Mouse (Mus musculus) neural tube, embryonic 14.5 days (tissue): ENCODE data around the gene D430042O09Rik. TPM values are rescaled to one million over a fixed set of nuclear protein-coding genes. Genes with fewer than 3 reads are reported as not detected.

Experiments used
- ATAC-seq: fragments of 200-750 bp; cut with Nextera tagmentation; 2 replicates; pipeline ENCODE4 v1.8.0; 2017; ENCODE audit warnings: low read depth, mild to moderate bottlenecking, moderate TSS enrichment, moderate library complexity
- H3K27ac ChIP-seq: fragments of 300-500 bp; sonication (generic); 2 replicates; pipeline ENCODE4 v1.5.1; 2014; ENCODE audit warnings: low read depth, mild to moderate bottlenecking, control low read depth, low read length, moderate library complexity, mixed read lengths
- H3K27me3 ChIP-seq: fragments of 300-500 bp; sonication (generic); 2 replicates; pipeline ENCODE4 v1.6.1; 2014; ENCODE audit warnings: low read length; ENCODE audit not compliant: control insufficient read depth, insufficient read depth
- H3K36me3 ChIP-seq: fragments of 300-500 bp; sonication (generic); 2 replicates; pipeline ENCODE4 v1.6.1; 2014; ENCODE audit warnings: low read length, mixed read lengths; ENCODE audit not compliant: control insufficient read depth, insufficient read depth
- H3K4me1 ChIP-seq: fragments of 300-500 bp; sonication (generic); 2 replicates; pipeline ENCODE4 v1.6.1; 2014; ENCODE audit warnings: low read length; ENCODE audit not compliant: control insufficient read depth, insufficient read depth
- H3K4me2 ChIP-seq: fragments of 300-500 bp; sonication (generic); 2 replicates; pipeline ENCODE4 v1.6.1; 2014; ENCODE audit warnings: mild to moderate bottlenecking, low read depth, low read length, control low read depth
- H3K4me3 ChIP-seq: fragments of 300-500 bp; sonication (generic); 2 replicates; pipeline ENCODE4 v1.5.1; 2014; ENCODE audit warnings: low read depth, low read length, control low read depth, mixed read lengths
- H3K9ac ChIP-seq: fragments of 300-500 bp; sonication (generic); replicated peaks from 2 replicates; pipeline ENCODE4 v1.6.1; 2014; ENCODE audit warnings: low read depth, mild to moderate bottlenecking, control low read depth, low read length, mixed read lengths
- H3K9me3 ChIP-seq: fragments of 300-500 bp; sonication (generic); 2 replicates; pipeline ENCODE4 v1.6.1; 2016; ENCODE audit warnings: low read length; ENCODE audit not compliant: control insufficient read depth
- WGBS: fragments of 180-500 bp; shearing (Covaris S2); extraction: QIAGEN DNeasy Blood & Tissue Kit; methylation state at CpG from one replicate; pipeline ENCODE4 v1.1.7; 2014; 5-methylcytosine and 5-hydroxymethylcytosine counted together
- polyA plus RNA-seq: library from polyadenylated mRNA; unstranded; fragments of >200 nt; fragmentation: Nextera tagmentation; extraction: Ambion mirVana; gene quantifications from 2 replicates; pipeline ENCODE4 v1.2.1, GENCODE M21; 2014

D430042O09Rik gene
- polyA plus RNA-seq: 6.8 and 7.2 TPM in 2 replicates

GRCm38 (mm10) chr7:125707593-125708022 lies at the start of gene D430042O09Rik, which contains the start of gene Gtf3c1:
Gene D430042O09Rik (plus strand): TSS chr7:125707888.
Gene Gtf3c1 (minus strand): TSS chr7:125707780.
- Histone ChIP-seq H3K36me3 (peaks cover 15% of the 10 kb centered on the region; the same call in 1 of the 2 replicates), H3K27ac (peak within 1 kb of the TSS; percentile 88), H3K27me3 (no peaks in the 10 kb centered on the region), H3K4me2 (peak within 1 kb of the TSS; percentile 78), H3K4me3 (peak within 1 kb of the TSS; percentile 96), H3K9ac (peak within 1 kb of the TSS; percentile 89), H3K4me1 (peaks cover 27% of the 10 kb centered on the region), H3K9me3 (no peaks in the 10 kb centered on the region)
- ATAC-seq: peak; percentile 99
- WGBS: under 1% methylated on average over 45 of the region's 45 CpGs

DNA sequence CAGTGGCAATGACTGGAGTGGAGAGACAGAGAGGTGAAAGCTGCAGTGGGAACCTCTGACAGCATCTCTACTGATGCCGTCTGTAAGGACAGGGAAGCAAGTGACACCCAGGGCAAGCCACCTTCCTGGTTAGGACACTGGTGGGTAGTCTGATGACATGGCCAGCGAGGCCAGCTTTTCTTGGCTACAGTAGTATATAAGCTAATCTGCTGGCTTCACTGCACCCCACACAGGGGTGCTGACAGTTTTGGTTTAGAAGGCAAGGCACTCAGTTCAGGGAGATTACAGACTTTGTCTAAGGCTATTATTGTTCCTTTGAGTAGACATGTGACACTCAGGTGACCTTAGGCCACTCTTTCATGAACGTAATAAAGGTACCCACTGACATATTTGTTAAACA lies 44.0 kb upstream of the D430042O09Rik start:
- Histone ChIP-seq H3K36me3 (peaks cover 76% of the 10 kb centered on the region), H3K4me3 (no peak overlapping the region), H3K27ac (no peak overlapping the region), H3K9me3 (no peaks in the 10 kb centered on the region), H3K4me1 (no peaks in the 10 kb centered on the region), H3K4me2 (no peak overlapping the region), H3K9ac (no peak overlapping the region), H3K27me3 (no peaks in the 10 kb centered on the region)
- no peak for ATAC-seq
- WGBS: 88% methylated on average over 3 of the region's 3 CpGs

GRCm38 (mm10) chr7:125670865-125671264 lies 36.8 kb upstream of the D430042O09Rik start:
- no peaks in the 10 kb centered on the region for H3K27me3 ChIP-seq
- H3K9me3 ChIP-seq: no peaks in the 10 kb centered on the region
- H3K4me3 ChIP-seq: no peak overlapping the region
- no peak overlapping the region for H3K9ac ChIP-seq
- H3K4me1 ChIP-seq: no peaks in the 10 kb centered on the region
- no peak overlapping the region for H3K27ac ChIP-seq
- no peak for ATAC-seq
- no peak overlapping the region for H3K4me2 ChIP-seq
- 92% methylated on average over 6 of the region's 6 CpGs for WGBS
- peaks cover 90% of the 10 kb centered on the region for H3K36me3 ChIP-seq

DNA sequence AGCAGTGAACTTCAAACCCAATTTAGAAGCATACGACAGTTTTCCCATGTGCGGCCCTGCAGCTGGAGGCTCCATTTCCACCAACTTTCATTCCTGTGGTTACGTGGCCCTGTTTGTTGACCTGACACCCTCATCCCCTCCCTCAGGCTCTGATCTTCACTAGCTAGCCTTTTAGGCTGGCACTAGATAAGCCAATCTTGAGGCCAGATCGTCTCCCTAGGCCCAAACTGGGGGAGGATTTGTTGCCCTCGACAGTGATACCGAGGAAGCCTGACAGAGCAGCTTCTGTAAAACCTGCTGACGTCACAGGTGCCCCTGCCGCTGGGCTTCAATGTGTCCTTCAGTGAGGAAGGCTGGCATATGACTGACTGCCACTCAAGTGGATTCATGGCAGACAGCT lies 36.3 kb upstream of the D430042O09Rik start:
- Histone ChIP-seq H3K27ac (no peak overlapping the region), H3K4me1 (no peaks in the 10 kb centered on the region), H3K4me2 (no peak overlapping the region), H3K4me3 (no peak overlapping the region), H3K36me3 (peaks cover 90% of the 10 kb centered on the region), H3K9me3 (no peaks in the 10 kb centered on the region), H3K9ac (no peak overlapping the region), H3K27me3 (no peaks in the 10 kb centered on the region)
- no peak for ATAC-seq
- 95% methylated on average over 8 of the region's 8 CpGs for WGBS

DNA sequence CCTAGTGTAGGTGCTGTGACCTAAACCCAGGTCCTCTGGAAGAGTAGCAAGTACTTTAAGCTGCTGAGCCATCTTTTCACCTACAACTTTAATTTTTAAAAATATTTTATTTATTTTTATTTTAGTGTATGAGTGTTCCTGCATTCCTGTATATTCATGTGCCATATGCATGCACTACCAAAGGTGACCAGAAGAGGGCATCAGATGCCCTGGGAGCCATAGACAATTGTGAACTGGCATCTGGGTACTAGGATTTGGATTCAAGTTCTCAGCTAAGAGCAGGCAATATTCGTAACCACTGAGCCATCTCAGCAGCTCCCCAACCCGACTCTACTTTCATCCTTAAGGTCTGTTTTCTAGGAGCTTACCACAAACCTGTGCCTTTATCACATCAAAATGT lies 32.8 kb upstream of the D430042O09Rik start:
- ATAC-seq: no peak
- 93% methylated on average over 2 of the region's 2 CpGs for WGBS
- H3K27ac ChIP-seq: no peak overlapping the region

GRCm38 (mm10) chr7:125678756-125679155 lies 28.9 kb upstream of the D430042O09Rik start:
- Histone ChIP-seq H3K36me3 (peaks cover 77% of the 10 kb centered on the region), H3K27me3 (no peaks in the 10 kb centered on the region), H3K4me2 (no peak overlapping the region), H3K4me1 (no peaks in the 10 kb centered on the region), H3K9me3 (no peaks in the 10 kb centered on the region), H3K4me3 (no peak overlapping the region), H3K27ac (0 out of 2 replicates have a peak overlapping the region, but pooled peaks have one; percentile 16), H3K9ac (no peak overlapping the region)
- 77% methylated on average over 8 of the region's 8 CpGs for WGBS
- no peak for ATAC-seq

More for the DNA sequence above, 32.8 kb upstream of the D430042O09Rik start:
- Histone ChIP-seq H3K9me3 (no peaks in the 10 kb centered on the region), H3K4me1 (no peaks in the 10 kb centered on the region), H3K4me3 (no peak overlapping the region), H3K36me3 (peaks cover 86% of the 10 kb centered on the region), H3K9ac (no peak overlapping the region), H3K4me2 (no peak overlapping the region), H3K27me3 (no peaks in the 10 kb centered on the region)

DNA sequence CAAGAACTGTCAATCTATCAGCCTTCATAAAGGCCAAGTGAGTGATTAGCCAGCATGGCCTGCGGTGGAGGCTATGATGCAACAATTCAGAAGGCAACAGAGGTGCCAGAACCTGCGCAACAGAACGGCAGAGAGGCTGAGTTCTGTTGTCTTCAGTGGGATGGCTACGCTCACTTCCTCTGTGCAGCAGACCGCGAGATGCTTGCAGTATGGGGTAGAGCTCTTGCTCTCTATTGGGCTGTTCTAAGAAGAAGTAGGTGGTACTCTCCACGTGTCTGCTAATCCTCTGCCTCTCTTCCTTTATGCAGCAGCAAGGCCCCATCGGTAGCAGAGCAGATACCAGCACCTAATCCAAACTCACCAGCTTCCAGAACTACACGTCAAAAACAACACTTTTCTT lies 27.8 kb upstream of the D430042O09Rik start:
- H3K27ac ChIP-seq: no peak overlapping the region
- ATAC-seq: no peak
- H3K4me2 ChIP-seq: no peak overlapping the region
- H3K36me3 ChIP-seq: peaks cover 70% of the 10 kb centered on the region
- no peak overlapping the region for H3K9ac ChIP-seq
- H3K4me3 ChIP-seq: no peak overlapping the region
- 93% methylated on average over 9 of the region's 9 CpGs for WGBS
- no peaks in the 10 kb centered on the region for H3K4me1 ChIP-seq
- no peaks in the 10 kb centered on the region for H3K9me3 ChIP-seq
- no peaks in the 10 kb centered on the region for H3K27me3 ChIP-seq

DNA sequence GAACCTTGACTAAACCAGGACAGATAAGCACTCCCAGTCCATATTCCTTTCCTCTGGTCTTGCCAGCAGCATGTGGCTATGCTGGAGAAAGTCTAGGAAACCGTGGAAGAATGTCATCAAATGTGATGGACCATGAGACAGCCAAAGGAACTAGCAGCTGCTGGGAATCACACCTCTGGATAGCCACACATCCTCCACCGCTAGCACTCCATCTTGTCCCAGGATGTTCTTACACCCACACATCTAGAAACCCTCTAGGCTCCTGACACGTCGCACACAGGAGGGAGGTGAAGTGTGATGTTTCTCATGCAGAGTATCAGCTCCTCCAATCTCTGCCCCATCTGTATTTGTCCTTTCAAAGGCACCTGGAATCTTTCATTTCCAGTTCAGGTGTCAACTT lies 17.2 kb upstream of the D430042O09Rik start:
- no peak overlapping the region for H3K4me3 ChIP-seq
- no peaks in the 10 kb centered on the region for H3K27me3 ChIP-seq
- no peak for ATAC-seq
- no peak overlapping the region for H3K9ac ChIP-seq
- no peak overlapping the region for H3K4me2 ChIP-seq
- WGBS: 95% methylated on average over 4 of the region's 4 CpGs
- H3K27ac ChIP-seq: no peak overlapping the region
- no peaks in the 10 kb centered on the region for H3K4me1 ChIP-seq
- H3K36me3 ChIP-seq: peaks cover 66% of the 10 kb centered on the region
- H3K9me3 ChIP-seq: no peaks in the 10 kb centered on the region

- H3K36me3 ChIP-seq: peaks cover 86% of the 10 kb centered on the region
- no peak overlapping the region for H3K27ac ChIP-seq
- no peak for ATAC-seq
- 64% methylated on average over 5 of the region's 5 CpGs for whole genome bisulfite sequencing
- no peak overlapping the region for H3K4me3 ChIP-seq
- H3K4me1 ChIP-seq: no peaks in the 10 kb centered on the region
- no peaks in the 10 kb centered on the region for H3K27me3 ChIP-seq
- no peak overlapping the region for H3K4me2 ChIP-seq
- H3K9ac ChIP-seq: no peak overlapping the region
- peaks cover 4% of the 10 kb centered on the region for H3K9me3 ChIP-seq
These were observed 13.6 kb upstream of the D430042O09Rik start for GRCm38 (mm10) chr7:125694056-125694455.
